Mouse (Mus musculus): Measurements from ENCODE around the gene Cyth1. TPM values are rescaled to one million over a fixed set of nuclear protein-coding genes. Genes with fewer than 3 reads are reported as not detected.
A peak's percentile ranks its signal among the peaks of the same experiment; 100 is the strongest.

Gene Cyth1
- polyA plus RNA-seq, 1 experiment from 2014 or later = 9.6 TPM

- Histone ChIP-seq H3K36me3 (ENCODE audit: control insufficient read depth, insufficient read depth, low read length) (no peaks in the 10 kb centered on the region), H3K4me1 (ENCODE audit: control insufficient read depth, insufficient read depth, low read length) (peaks cover 21% of the 10 kb centered on the region), H3K9me3 (ENCODE audit: control insufficient read depth, low read length) (no peaks in the 10 kb centered on the region), H3K27me3 (replicated peaks; ENCODE audit: control insufficient read depth, insufficient read depth, low read length) (no peaks in the 10 kb centered on the region), H3K4me2 (ENCODE audit: low read depth, low read length) (no peak overlapping the region), H3K9ac (ENCODE audit: low read depth, low read length) (no peak overlapping the region), H3K27ac (ENCODE audit: low read length) (no peak overlapping the region), H3K4me3 (ENCODE audit: low read length) (no peak overlapping the region)
- no peak for ATAC-seq
- WGBS = 72% methylated on average over 6 of the region's 6 CpGs
These were observed 31.9 kb downstream of the Cyth1 start for GRCm38 (mm10) chr11:118216468-118216867.

- H3K4me3 ChIP-seq (ENCODE audit: low read length) = no peak overlapping the region
- H3K36me3 ChIP-seq (ENCODE audit: control insufficient read depth, insufficient read depth, low read length) = no peaks in the 10 kb centered on the region
- peaks cover 25% of the 10 kb centered on the region for H3K4me1 ChIP-seq (ENCODE audit: control insufficient read depth, insufficient read depth, low read length)
- H3K9ac ChIP-seq (ENCODE audit: low read depth, low read length) = no peak overlapping the region
- WGBS = 55% methylated on average over 5 of the region's 5 CpGs
- no peak for ATAC-seq
- no peaks in the 10 kb centered on the region for H3K9me3 ChIP-seq (ENCODE audit: control insufficient read depth, low read length)
- H3K27ac ChIP-seq (ENCODE audit: low read length) = no peak overlapping the region
- H3K4me2 ChIP-seq (ENCODE audit: low read depth, low read length) = no peak overlapping the region
- no peaks in the 10 kb centered on the region for H3K27me3 ChIP-seq (replicated peaks; ENCODE audit: control insufficient read depth, insufficient read depth, low read length)
These were observed 32.4 kb downstream of the Cyth1 start for GRCm38 (mm10) chr11:118215928-118216458.

- H3K36me3 ChIP-seq (ENCODE audit: control insufficient read depth, insufficient read depth, low read length) = no peaks in the 10 kb centered on the region
- H3K4me1 ChIP-seq (ENCODE audit: control insufficient read depth, insufficient read depth, low read length) = peaks cover 51% of the 10 kb centered on the region
- H3K4me2 ChIP-seq (ENCODE audit: low read depth, low read length) = no peak overlapping the region
- H3K4me3 ChIP-seq (ENCODE audit: low read length) = no peak overlapping the region
- peak; percentile 36 for ATAC-seq
- H3K9ac ChIP-seq (ENCODE audit: low read depth, low read length) = 0 out of 2 replicates have a peak overlapping the region, but pooled peaks have one; percentile 17
- peak overlapping the region; percentile 55 for H3K27ac ChIP-seq (ENCODE audit: low read length)
- 52% methylated on average over 7 of the region's 7 CpGs for WGBS
- no peaks in the 10 kb centered on the region for H3K9me3 ChIP-seq (ENCODE audit: control insufficient read depth, low read length)
- no peaks in the 10 kb centered on the region for H3K27me3 ChIP-seq (replicated peaks; ENCODE audit: control insufficient read depth, insufficient read depth, low read length)
These were observed 35.7 kb downstream of the Cyth1 start for GRCm38 (mm10) chr11:118212636-118213112.

- H3K4me2 ChIP-seq (ENCODE audit: low read depth, low read length) = no peak overlapping the region
- ATAC-seq = peak; percentile 13
These were observed 36.4 kb downstream of the Cyth1 start for GRCm38 (mm10) chr11:118211749-118212635.

GRCm38 (mm10) chr11:118210962-118211361 lies 37.4 kb downstream of the Cyth1 start:
- WGBS = 81% methylated on average over 5 of the region's 5 CpGs
- H3K27ac ChIP-seq (ENCODE audit: low read length) = peak overlapping the region; percentile 50; the same call in 1 of the 2 replicates
- H3K4me3 ChIP-seq (ENCODE audit: low read length) = no peak overlapping the region
- 0 out of 2 replicates have a peak overlapping the region, but pooled peaks have one; percentile 9 for H3K9ac ChIP-seq (ENCODE audit: low read depth, low read length)
- ATAC-seq = peak; percentile 58
- H3K36me3 ChIP-seq (ENCODE audit: control insufficient read depth, insufficient read depth, low read length) = no peaks in the 10 kb centered on the region
- no peaks in the 10 kb centered on the region for H3K27me3 ChIP-seq (replicated peaks; ENCODE audit: control insufficient read depth, insufficient read depth, low read length)
- peaks cover 52% of the 10 kb centered on the region for H3K4me1 ChIP-seq (ENCODE audit: control insufficient read depth, insufficient read depth, low read length)
- no peaks in the 10 kb centered on the region for H3K9me3 ChIP-seq (ENCODE audit: control insufficient read depth, low read length)
- H3K4me2 ChIP-seq (ENCODE audit: low read depth, low read length) = no peak overlapping the region

More at GRCm38 (mm10) chr11:118211749-118212635, 36.4 kb downstream of the Cyth1 start:
- H3K9ac ChIP-seq (ENCODE audit: low read depth, low read length) = peak overlapping the region; percentile 17; the same call in 1 of the 2 replicates
- no peaks in the 10 kb centered on the region for H3K9me3 ChIP-seq (ENCODE audit: control insufficient read depth, low read length)
- 38% methylated on average over 10 of the region's 10 CpGs for whole genome bisulfite sequencing
- peaks cover 56% of the 10 kb centered on the region for H3K4me1 ChIP-seq (ENCODE audit: control insufficient read depth, insufficient read depth, low read length)
- H3K27ac ChIP-seq (ENCODE audit: low read length) = peak overlapping the region; percentile 55
- H3K36me3 ChIP-seq (ENCODE audit: control insufficient read depth, insufficient read depth, low read length) = no peaks in the 10 kb centered on the region
- no peaks in the 10 kb centered on the region for H3K27me3 ChIP-seq (replicated peaks; ENCODE audit: control insufficient read depth, insufficient read depth, low read length)
- no peak overlapping the region for H3K4me3 ChIP-seq (ENCODE audit: low read length)

GRCm38 (mm10) chr11:118210116-118210515 lies 38.3 kb downstream of the Cyth1 start:
- H3K27ac ChIP-seq (ENCODE audit: low read length) = no peak overlapping the region
- H3K9me3 ChIP-seq (ENCODE audit: control insufficient read depth, low read length) = no peaks in the 10 kb centered on the region
- ATAC-seq = no peak
- no peaks in the 10 kb centered on the region for H3K27me3 ChIP-seq (replicated peaks; ENCODE audit: control insufficient read depth, insufficient read depth, low read length)
- H3K9ac ChIP-seq (ENCODE audit: low read depth, low read length) = no peak overlapping the region
- H3K4me2 ChIP-seq (ENCODE audit: low read depth, low read length) = no peak overlapping the region
- H3K4me1 ChIP-seq (ENCODE audit: control insufficient read depth, insufficient read depth, low read length) = peaks cover 52% of the 10 kb centered on the region
- no peak overlapping the region for H3K4me3 ChIP-seq (ENCODE audit: low read length)
- H3K36me3 ChIP-seq (ENCODE audit: control insufficient read depth, insufficient read depth, low read length) = no peaks in the 10 kb centered on the region
- WGBS = 81% methylated on average over 4 of the region's 4 CpGs

- Histone ChIP-seq H3K27me3 (replicated peaks; ENCODE audit: control insufficient read depth, insufficient read depth, low read length) (no peaks in the 10 kb centered on the region), H3K4me2 (ENCODE audit: low read depth, low read length) (no peak overlapping the region), H3K36me3 (ENCODE audit: control insufficient read depth, insufficient read depth, low read length) (no peaks in the 10 kb centered on the region), H3K9me3 (ENCODE audit: control insufficient read depth, low read length) (no peaks in the 10 kb centered on the region), H3K4me3 (ENCODE audit: low read length) (no peak overlapping the region), H3K4me1 (ENCODE audit: control insufficient read depth, insufficient read depth, low read length) (peaks cover 52% of the 10 kb centered on the region), H3K9ac (ENCODE audit: low read depth, low read length) (0 out of 2 replicates have a peak overlapping the region, but pooled peaks have one; percentile 20), H3K27ac (ENCODE audit: low read length) (no peak overlapping the region; the same call in 1 of the 2 replicates)
- 61% methylated on average over 3 of the region's 3 CpGs for WGBS
- ATAC-seq = no peak
These were observed 39.0 kb downstream of the Cyth1 start for GRCm38 (mm10) chr11:118209376-118209775.

- 19% methylated on average over 8 of the region's 8 CpGs for WGBS
- Histone ChIP-seq H3K4me2 (ENCODE audit: low read depth, low read length) (peak overlapping the region; percentile 23; the same call in 1 of the 2 replicates), H3K27me3 (replicated peaks; ENCODE audit: control insufficient read depth, insufficient read depth, low read length) (no peaks in the 10 kb centered on the region), H3K4me3 (ENCODE audit: low read length) (no peak overlapping the region), H3K27ac (ENCODE audit: low read length) (0 out of 2 replicates have a peak overlapping the region, but pooled peaks have one; percentile 29), H3K9ac (ENCODE audit: low read depth, low read length) (0 out of 2 replicates have a peak overlapping the region, but pooled peaks have one; percentile 38), H3K36me3 (ENCODE audit: control insufficient read depth, insufficient read depth, low read length) (no peaks in the 10 kb centered on the region), H3K9me3 (ENCODE audit: control insufficient read depth, low read length) (no peaks in the 10 kb centered on the region), H3K4me1 (ENCODE audit: control insufficient read depth, insufficient read depth, low read length) (peaks cover 53% of the 10 kb centered on the region)
- peak; percentile 50 for ATAC-seq
These were observed 39.6 kb downstream of the Cyth1 start for GRCm38 (mm10) chr11:118208672-118209272.

All from intestine, embryonic 16.5 days (tissue).